Comparison of ENCODE assay signal across 22 mouse cellular contexts in the genomic region with DNA sequence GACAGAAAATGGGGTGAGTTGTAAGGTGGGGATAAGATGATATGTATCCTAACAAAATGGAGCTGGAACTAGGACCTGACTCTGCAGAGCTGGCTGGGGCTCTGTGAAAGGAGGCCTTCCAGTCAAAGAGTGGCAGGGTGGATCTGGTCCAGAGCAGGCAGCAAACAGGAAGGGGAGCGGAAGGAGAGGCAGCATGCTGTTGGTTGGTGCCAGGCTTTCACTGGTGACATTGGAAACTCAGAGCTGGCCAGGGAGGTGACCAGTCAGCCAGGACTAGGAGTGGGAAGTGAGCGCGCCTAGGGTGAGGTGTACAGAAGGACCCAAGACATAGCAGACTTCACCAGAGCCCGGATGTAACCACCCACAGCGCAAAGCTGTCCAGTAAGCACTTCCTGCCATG.
DNase-seq lines count a peak whose midpoint lies in the region; ATAC-seq and TF ChIP-seq lines count a peak whose summit lies in the region.
"Had no signal": no experiment of that assay in that cellular context is flagged by ENCODE, and none has a peak within 500 bp of the region (broad histone marks: within the 10 kb centered on the region; RNA-seq: fewer than 3 reads in every experiment).

No protein-coding gene starts in this region.

- H3K36me3 ChIP-seq in stomach, postnatal 0 days (ENCODE audit: control insufficient read depth, insufficient read depth, low read length), result no peaks in the 10 kb centered on the region
- H3K36me3 ChIP-seq: embryonic facial prominence, embryonic 10.5 days; forebrain, embryonic 15.5 days; heart, embryonic 15.5 days had no signal

- no peak overlapping the region for H3K4me3 ChIP-seq in layer of hippocampus, adult 2 months
- no peak overlapping the region for H3K4me3 ChIP-seq in stomach, postnatal 0 days (ENCODE audit: low read depth, low read length)
- H3K4me3 ChIP-seq: embryonic facial prominence, embryonic 10.5 days; forebrain, embryonic 15.5 days; heart, adult 2 months; heart, embryonic 15.5 days had no signal

- no peak for TF ChIP-seq CTCF in layer of hippocampus, adult 2 months (conservative IDR thresholded peaks at IDR 0.05)
- TF ChIP-seq CTCF in stomach, postnatal 0 days (IDR thresholded peaks at IDR 0.05; ENCODE audit: low read depth), result no peak

- no peak for TF ChIP-seq EP300 in stomach, postnatal 0 days (optimal IDR thresholded peaks at IDR 0.05)

- 89% methylated on average over 5 of the region's 5 CpGs for WGBS in stomach, postnatal 0 days

- no peaks in the 10 kb centered on the region for H3K4me1 ChIP-seq in stomach, postnatal 0 days (replicated peaks; ENCODE audit: control insufficient read depth, insufficient read depth)
- H3K4me1 ChIP-seq: embryonic facial prominence, embryonic 10.5 days; forebrain, embryonic 15.5 days; heart, embryonic 15.5 days had no signal

- H3K27ac ChIP-seq in layer of hippocampus, adult 2 months, result peak overlapping the region; percentile 1; the same call in 1 of the 2 replicates
- H3K27ac ChIP-seq in stomach, postnatal 0 days (replicated peaks), result no peak overlapping the region
- H3K27ac ChIP-seq: embryonic facial prominence, embryonic 10.5 days; forebrain, embryonic 15.5 days; heart, adult 2 months; heart, embryonic 15.5 days had no signal

- no peak overlapping the region for H3K4me2 ChIP-seq in stomach, postnatal 0 days (replicated peaks; ENCODE audit: low read depth)
- H3K4me2 ChIP-seq: forebrain, embryonic 15.5 days; heart, embryonic 11.5 days; heart, embryonic 15.5 days had no signal

- no peaks in the 10 kb centered on the region for H3K9me3 ChIP-seq in stomach, postnatal 0 days (ENCODE audit: control insufficient read depth, low read length)
- H3K9me3 ChIP-seq: embryonic facial prominence, embryonic 10.5 days; forebrain, embryonic 15.5 days; heart, embryonic 15.5 days had no signal

- H3K27me3 ChIP-seq in stomach, postnatal 0 days (ENCODE audit: control insufficient read depth, insufficient read depth, low read length), result no peaks in the 10 kb centered on the region
- H3K27me3 ChIP-seq: CH12.LX; forebrain, embryonic 15.5 days; heart, embryonic 15.5 days; Patski had no signal

- no peak overlapping the region for H3K9ac ChIP-seq in stomach, postnatal 0 days (ENCODE audit: low read length)
- H3K9ac ChIP-seq: forebrain, embryonic 15.5 days; heart, embryonic 15.5 days had no signal

- DNase-seq in layer of hippocampus, adult 2 months (ENCODE audit: low spot score in 2 of 2), result no peak
- DNase-seq in layer of hippocampus, postnatal 10 days (ENCODE audit: low spot score in 2 of 2), result no peak
- DNase-seq in cerebellum, adult 11-12 months, result peak; percentile 79
- DNase-seq in cerebellum, adult 9-10 months, result peak; percentile 77
- peak; percentile 75 to 79 for DNase-seq in cerebellum, postnatal 25 days
- no peak for DNase-seq in urinary bladder, adult 18-20 months (ENCODE audit: low spot score in 2 of 2)
- DNase-seq in heart, postnatal 4 days, result no peak
- no peak for DNase-seq in stomach, postnatal 0 days (ENCODE audit: low spot score)
- DNase-seq: adrenal gland, postnatal 14 days; gastrocnemius, postnatal 14 days; heart, adult 2 months; kidney, adult 8-10 months had no signal

- ATAC-seq in stomach, postnatal 0 days (ENCODE audit: low FRiP score, low TSS enrichment), result no peak
- ATAC-seq: activated CD4-positive, CD25-positive, alpha-beta regulatory T cell, adult 4 months; forebrain, embryonic 15.5 days; hindbrain, embryonic 16.5 days; inflammation-experienced regulatory T-cells, adult 6 months; intestine, postnatal 0 days; Patski had no signal

Comparison
In these comparisons a context has a peak if more than half of its experiments do, and no peak if none do; other contexts are left out.
1. DNase-seq: peak in cerebellum, adult 11-12 months (single experiment), cerebellum, adult 9-10 months (single experiment) and cerebellum, postnatal 25 days (2 of 2); none in layer of hippocampus, adult 2 months (0 of 2), layer of hippocampus, postnatal 10 days (0 of 2), urinary bladder, adult 18-20 months (0 of 2), heart, postnatal 4 days (single experiment) and stomach, postnatal 0 days (single experiment).